Mouse (Mus musculus) liver, postnatal 0 days (tissue): Measurements from ENCODE around the gene Tnnc1. TPM values are rescaled to one million over a fixed set of nuclear protein-coding genes. Genes with fewer than 3 reads are reported as not detected.

Experiments
- ATAC-seq: fragments of 200-750 bp; cut with Nextera tagmentation; 2 replicates; pipeline ENCODE4 v1.8.0; 2017; ENCODE audit warnings: mild to moderate bottlenecking, moderate library complexity
- DNase-seq: peaks from one replicate; pipeline ENCODE4 v3.0.0-alpha.2; 2016
- H3K27ac ChIP-seq: fragments of 300-500 bp; sonication (generic); 2 replicates; pipeline ENCODE4 v1.5.1; 2014; ENCODE audit warnings: antibody characterized with exemption, moderate library complexity, mild to moderate bottlenecking, low read depth
- H3K27me3 ChIP-seq: fragments of 300-500 bp; sonication (generic); 2 replicates; pipeline ENCODE4 v1.6.1; 2014; ENCODE audit warnings: low read length, control low read depth, mixed read lengths; ENCODE audit not compliant: insufficient read depth
- H3K36me3 ChIP-seq: fragments of 300-500 bp; sonication (generic); replicated peaks from 2 replicates; pipeline ENCODE4 v1.6.1; 2014; ENCODE audit warnings: mild to moderate bottlenecking, control low read depth, low read length, moderate library complexity, mixed read lengths; ENCODE audit not compliant: insufficient read depth
- H3K4me1 ChIP-seq: fragments of 300-500 bp; sonication (generic); 2 replicates; pipeline ENCODE4 v1.6.1; 2014; ENCODE audit warnings: antibody characterized with exemption, mild to moderate bottlenecking, control low read depth; ENCODE audit not compliant: insufficient read depth
- H3K4me2 ChIP-seq: fragments of 300-500 bp; sonication (generic); 2 replicates; pipeline ENCODE4 v1.6.1; 2014; ENCODE audit warnings: low read depth, mild to moderate bottlenecking, low read length, moderate library complexity, mixed read lengths
- H3K4me3 ChIP-seq: fragments of 300-500 bp; sonication (generic); 2 replicates; pipeline ENCODE4 v1.5.1; 2014; ENCODE audit warnings: low read depth, low read length
- H3K9ac ChIP-seq: fragments of 300-500 bp; sonication (generic); replicated peaks from 2 replicates; pipeline ENCODE4 v1.6.1; 2014; ENCODE audit warnings: mild to moderate bottlenecking, moderate library complexity
- H3K9me3 ChIP-seq: fragments of 300-500 bp; sonication (generic); 2 replicates; pipeline ENCODE4 v1.6.1; 2016; ENCODE audit warnings: mild to moderate bottlenecking, control low read depth, low read length, mixed read lengths
- CTCF ChIP-seq: sonication (generic); IDR thresholded peaks from 2 replicates; pipeline ENCODE4 v1.5.1; 2016; ENCODE audit warnings: antibody characterized with exemption, low read depth
- EP300 ChIP-seq: IDR thresholded peaks from 2 replicates; pipeline ENCODE4 v1.6.1; 2016; ENCODE audit warnings: antibody characterized with exemption, low read depth, mild to moderate bottlenecking
- WGBS: fragments of 180-500 bp; shearing (Covaris S2); extraction: QIAGEN DNeasy Blood & Tissue Kit; methylation state at CpG from one replicate; pipeline ENCODE4 v1.1.7; 2014; ENCODE audit not compliant: insufficient replicate concordance; 5-methylcytosine and 5-hydroxymethylcytosine counted together
- polyA plus RNA-seq: library from polyadenylated mRNA; unstranded; fragments of >200 nt; fragmentation: Nextera tagmentation; extraction: Ambion mirVana; gene quantifications from 2 replicates; pipeline ENCODE4 v1.2.1, GENCODE M21; 2015

Gene Tnnc1
- polyA plus RNA-seq, 1 experiment from 2014 or later: 3.9 TPM

DNA sequence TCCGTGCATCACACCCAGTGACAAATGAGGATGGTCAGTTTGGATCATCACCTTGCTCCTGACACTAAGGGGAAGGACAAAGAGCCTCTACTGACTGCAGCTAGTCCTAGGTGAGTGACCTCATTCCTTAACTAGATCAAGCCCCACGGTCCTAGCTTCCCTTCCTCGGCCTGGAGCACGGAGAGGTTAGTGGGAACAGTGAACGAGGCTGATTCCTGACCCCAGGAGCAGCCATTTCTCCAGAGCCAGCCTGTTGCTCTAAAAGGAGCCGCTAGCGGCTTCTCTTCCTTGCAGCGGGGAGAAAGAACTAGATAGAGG lies 2.9 kb upstream of the Tnnc1 start:
- peaks cover 36% of the 10 kb centered on the region for H3K4me1 ChIP-seq
- 12% methylated on average over 8 of the region's 8 CpGs for WGBS
- ATAC-seq: peak; percentile 19; the same call in 1 of the 2 replicates

DNA sequence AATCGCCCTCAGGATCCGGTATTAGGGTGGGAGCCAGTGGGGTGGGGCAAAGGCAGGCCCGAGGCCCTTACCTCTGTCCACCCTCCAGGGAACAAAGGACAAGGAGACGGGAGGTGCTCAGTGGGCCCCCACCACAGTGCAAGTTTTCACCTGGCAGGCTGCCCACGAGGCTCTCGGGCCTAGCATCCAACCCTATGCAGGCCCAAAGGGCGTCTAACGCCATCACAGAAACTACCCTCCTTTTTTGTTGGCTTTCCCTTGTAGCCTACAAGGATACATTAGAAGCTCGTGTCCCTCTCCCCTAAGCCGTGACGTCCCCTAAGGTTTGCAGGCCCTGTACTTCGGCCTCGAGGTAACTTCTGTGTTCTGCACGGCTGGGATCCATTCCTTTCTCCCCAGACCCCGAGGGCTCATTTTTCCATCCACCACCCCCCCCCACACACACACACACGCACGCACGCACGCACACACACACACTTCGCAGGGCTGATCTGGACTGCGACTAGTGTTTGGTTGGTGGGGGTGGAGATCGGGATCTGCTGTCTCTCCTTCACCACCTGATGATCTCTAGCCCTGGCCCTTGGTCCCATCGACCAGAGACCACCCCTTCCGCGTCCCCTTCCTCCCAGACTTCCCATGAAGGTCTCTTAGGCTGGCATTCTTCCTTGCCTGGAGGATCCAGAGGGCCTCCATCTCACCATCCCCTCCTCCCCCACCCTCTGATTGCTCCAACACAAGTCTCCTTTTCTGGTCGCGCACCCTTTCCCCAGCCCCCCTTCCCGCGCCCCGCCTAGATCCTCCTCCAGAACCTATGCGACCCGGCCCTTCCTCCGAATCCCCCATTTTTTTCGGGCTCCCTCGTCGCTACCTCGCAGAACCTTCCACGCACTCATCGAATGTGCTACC lies 2.3 kb upstream of the Tnnc1 start:
- no peaks in the 10 kb centered on the region for H3K9me3 ChIP-seq
- H3K4me1 ChIP-seq: peaks cover 31% of the 10 kb centered on the region
- H3K36me3 ChIP-seq: peaks cover 28% of the 10 kb centered on the region
- DNase-seq (peak; percentile 66), ATAC-seq (peak; percentile 35)
- H3K4me2 ChIP-seq: peak overlapping the region; percentile 83
- peak overlapping the region; percentile 95 for H3K27ac ChIP-seq
- TF ChIP-seq CTCF (no peak), EP300 (no peak)
- H3K9ac ChIP-seq: peak overlapping the region; percentile 89
- H3K27me3 ChIP-seq: no peaks in the 10 kb centered on the region
- peak overlapping the region; percentile 83 for H3K4me3 ChIP-seq
- WGBS: under 1% methylated on average over 39 of the region's 39 CpGs

More for the DNA sequence above, 2.9 kb upstream of the Tnnc1 start:
- TF ChIP-seq EP300 (no peak), CTCF (no peak)
- no peaks in the 10 kb centered on the region for H3K27me3 ChIP-seq
- no peak for DNase-seq
- peak overlapping the region; percentile 95 for H3K27ac ChIP-seq
- H3K36me3 ChIP-seq: peaks cover 31% of the 10 kb centered on the region
- peak overlapping the region; percentile 83 for H3K4me2 ChIP-seq
- peak overlapping the region; percentile 83 for H3K4me3 ChIP-seq
- H3K9me3 ChIP-seq: no peaks in the 10 kb centered on the region
- H3K9ac ChIP-seq: peak overlapping the region; percentile 89

DNA sequence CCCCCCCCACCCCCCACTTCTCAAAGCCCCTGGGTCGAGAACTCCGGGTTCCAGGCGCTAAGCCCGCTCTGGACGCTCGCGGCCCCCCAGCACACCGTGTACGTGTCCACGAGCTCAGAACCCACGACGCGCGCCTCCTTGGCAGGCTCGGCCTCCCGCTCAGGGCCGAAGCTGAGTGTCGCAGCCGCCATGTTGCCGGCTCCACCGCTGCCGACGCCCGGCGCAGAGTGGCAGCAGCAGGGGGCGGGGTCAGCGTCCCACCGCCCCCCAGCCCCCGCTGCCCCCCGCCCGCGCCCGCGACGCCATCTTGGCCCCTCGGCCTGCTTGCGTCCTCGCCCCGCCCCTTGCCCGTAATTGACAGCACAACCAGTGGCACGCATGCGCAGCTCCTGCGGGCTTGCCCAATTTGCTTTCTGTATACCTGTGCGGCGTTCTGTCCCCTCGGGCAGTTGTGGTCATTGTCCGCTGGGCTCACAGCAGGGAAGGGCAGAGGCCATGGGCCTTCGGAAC lies 1.6 kb upstream of the Tnnc1 start:
- Histone ChIP-seq H3K4me2 (peak overlapping the region; percentile 83), H3K4me3 (peak overlapping the region; percentile 83), H3K36me3 (peaks cover 25% of the 10 kb centered on the region), H3K27ac (peak overlapping the region; percentile 95), H3K4me1 (peaks cover 31% of the 10 kb centered on the region), H3K9ac (peak overlapping the region; percentile 89), H3K27me3 (no peaks in the 10 kb centered on the region), H3K9me3 (no peaks in the 10 kb centered on the region)
- peak; percentile 78 for ATAC-seq
- under 1% methylated on average over 30 of the region's 48 CpGs for WGBS
- peak; percentile 98 for DNase-seq
- TF ChIP-seq CTCF: no peak
- no peak for TF ChIP-seq EP300

DNA sequence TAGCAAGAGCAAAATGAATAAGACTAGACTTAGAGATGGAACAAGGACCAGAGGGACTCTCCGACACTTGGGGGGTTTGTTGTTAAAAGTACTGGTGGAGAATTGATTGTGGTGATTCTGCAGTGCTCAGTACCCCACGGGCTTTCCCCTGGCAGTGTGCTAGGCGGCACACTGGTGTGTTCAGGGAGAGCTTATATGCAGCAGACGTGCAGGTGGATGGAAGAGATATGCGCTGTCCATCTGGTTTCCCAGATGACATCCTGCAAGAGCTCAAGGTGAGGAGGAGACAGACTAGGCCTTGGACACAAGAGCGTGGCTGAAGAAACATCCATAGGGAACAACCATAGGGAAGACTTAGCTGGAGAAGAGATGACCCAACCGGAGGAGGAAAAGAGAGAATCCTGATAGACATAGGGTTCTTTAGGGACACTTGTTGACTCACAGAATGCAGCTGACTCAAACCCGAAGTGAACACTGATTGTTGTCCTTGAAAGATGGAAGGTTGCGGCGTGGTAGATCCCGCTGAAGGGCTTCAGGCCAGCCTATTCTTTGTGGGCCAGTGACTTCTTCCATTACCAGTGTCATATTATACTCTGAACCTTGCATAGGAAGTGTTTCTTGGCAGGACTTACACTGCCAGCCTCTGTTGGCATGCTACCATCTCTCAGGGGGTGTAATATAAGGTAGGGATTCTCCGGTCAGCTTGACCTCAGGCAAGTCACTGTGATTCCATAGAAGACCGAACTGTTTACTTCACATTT lies 862 bp upstream of the Tnnc1 start:
- Histone ChIP-seq H3K4me2 (peak overlapping the region; percentile 83), H3K36me3 (peaks cover 18% of the 10 kb centered on the region), H3K9me3 (no peaks in the 10 kb centered on the region), H3K27me3 (no peaks in the 10 kb centered on the region), H3K9ac (peak overlapping the region; percentile 89), H3K4me1 (peaks cover 35% of the 10 kb centered on the region), H3K4me3 (peak overlapping the region; percentile 83), H3K27ac (peak overlapping the region; percentile 95)
- 73% methylated on average over 13 of the region's 13 CpGs for WGBS
- ATAC-seq: peak; percentile 57
- DNase-seq: no peak
- no peak for TF ChIP-seq CTCF
- no peak for TF ChIP-seq EP300

DNA sequence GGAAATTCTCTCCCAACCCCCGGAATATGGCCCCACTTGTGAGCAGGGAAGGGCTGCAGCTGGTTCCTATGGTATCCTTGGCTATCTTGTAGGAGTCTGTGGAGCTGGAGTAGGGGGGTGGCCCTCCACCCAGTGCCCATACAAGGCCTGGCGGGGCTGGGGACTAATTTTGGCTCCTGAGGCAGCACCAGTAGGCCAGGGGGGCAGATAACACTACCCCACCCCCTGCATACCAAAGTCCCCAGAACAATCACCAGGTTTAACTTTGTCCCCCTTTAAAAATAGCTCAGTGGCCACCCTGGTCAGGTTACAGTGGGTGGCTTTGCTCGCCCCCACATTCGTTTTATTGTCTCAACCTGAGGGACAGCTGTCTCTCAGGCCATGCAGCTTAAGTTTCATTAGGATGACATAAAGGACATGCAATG lies 1.0 kb downstream of the Tnnc1 start:
- ATAC-seq: no peak
- no peak for TF ChIP-seq CTCF
- no peak for TF ChIP-seq EP300
- no peak overlapping the region for H3K27ac ChIP-seq
- H3K4me1 ChIP-seq: peaks cover 46% of the 10 kb centered on the region
- H3K27me3 ChIP-seq: no peaks in the 10 kb centered on the region
- no peak overlapping the region for H3K4me2 ChIP-seq
- no peaks in the 10 kb centered on the region for H3K9me3 ChIP-seq
- no peak overlapping the region for H3K9ac ChIP-seq
- no peak for DNase-seq
- peaks cover 2% of the 10 kb centered on the region for H3K36me3 ChIP-seq
- no peak overlapping the region for H3K4me3 ChIP-seq
- WGBS: 63% methylated on average over 4 of the region's 4 CpGs

DNA sequence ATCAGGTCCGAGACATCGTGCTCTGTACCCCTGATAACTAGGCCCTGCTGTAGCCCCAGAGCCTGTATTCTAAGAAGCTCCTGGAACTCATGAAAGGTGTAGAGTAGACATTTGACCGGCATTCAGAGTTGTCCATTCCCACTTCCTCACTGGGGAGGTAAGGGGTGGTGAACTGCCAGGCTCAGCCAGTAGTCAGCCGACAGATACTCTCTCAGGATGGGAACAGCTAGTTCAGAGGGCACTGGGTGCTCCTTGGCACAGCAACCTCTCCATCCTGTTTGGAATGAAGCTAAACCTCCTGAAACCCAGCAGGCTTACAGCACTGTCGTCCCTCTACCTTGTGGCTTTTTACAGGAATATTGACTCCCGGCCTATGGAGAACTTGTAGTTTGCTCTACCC lies 3.7 kb downstream of the Tnnc1 start:
- DNase-seq (no peak), ATAC-seq (no peak)
- Histone ChIP-seq H3K4me2 (no peak overlapping the region), H3K27me3 (no peaks in the 10 kb centered on the region), H3K4me1 (peaks cover 40% of the 10 kb centered on the region), H3K4me3 (no peak overlapping the region), H3K9me3 (no peaks in the 10 kb centered on the region), H3K36me3 (no peaks in the 10 kb centered on the region), H3K9ac (no peak overlapping the region), H3K27ac (no peak overlapping the region)
- TF ChIP-seq CTCF (no peak), EP300 (no peak)
- 72% methylated on average over 6 of the region's 6 CpGs for WGBS
